Mouse (Mus musculus) embryonic fibroblast, embryonic 13.5 days (primary cell): ENCODE results near the gene Vwa8. TPM values are rescaled to one million over a fixed set of nuclear protein-coding genes. Genes with fewer than 3 reads are reported as not detected.

Source experiments
- H3K27ac ChIP-seq: 2 replicates; pipeline ENCODE4 v1.5.1; 2012; ENCODE audit warnings: low read length, control low read depth, inconsistent platforms; ENCODE audit not compliant: insufficient read depth
- H3K4me1 ChIP-seq: 2 replicates; pipeline ENCODE4 v1.6.1; 2011; ENCODE audit warnings: low read length; ENCODE audit not compliant: control insufficient read depth, insufficient read depth
- H3K4me3 ChIP-seq: 2 replicates; pipeline ENCODE4 v1.5.1; 2011; ENCODE audit warnings: mild to moderate bottlenecking, control low read depth, low read length; ENCODE audit not compliant: insufficient read depth
- CTCF ChIP-seq: IDR thresholded peaks from 2 replicates; pipeline ENCODE4 v1.5.1; 2011; ENCODE audit warnings: mild to moderate bottlenecking, control low read depth, low read length, moderate library complexity, borderline replicate concordance; ENCODE audit not compliant: insufficient read depth
- POLR2A ChIP-seq: IDR thresholded peaks from 2 replicates; pipeline ENCODE4 v1.6.1; 2011; ENCODE audit warnings: low read depth, mild to moderate bottlenecking, control low read depth, low read length, moderate library complexity
- polyA plus RNA-seq: library from polyadenylated mRNA; stranded (reverse); fragments of >200 nt; gene quantifications from 2 replicates; pipeline ENCODE4 v1.2.4, GENCODE M21; 2011; ENCODE audit warnings: low read depth; ENCODE audit not compliant: missing spikeins, insufficient read length

Gene Vwa8
- polyA plus RNA-seq, 1 experiment: 20.1 TPM

DNA sequence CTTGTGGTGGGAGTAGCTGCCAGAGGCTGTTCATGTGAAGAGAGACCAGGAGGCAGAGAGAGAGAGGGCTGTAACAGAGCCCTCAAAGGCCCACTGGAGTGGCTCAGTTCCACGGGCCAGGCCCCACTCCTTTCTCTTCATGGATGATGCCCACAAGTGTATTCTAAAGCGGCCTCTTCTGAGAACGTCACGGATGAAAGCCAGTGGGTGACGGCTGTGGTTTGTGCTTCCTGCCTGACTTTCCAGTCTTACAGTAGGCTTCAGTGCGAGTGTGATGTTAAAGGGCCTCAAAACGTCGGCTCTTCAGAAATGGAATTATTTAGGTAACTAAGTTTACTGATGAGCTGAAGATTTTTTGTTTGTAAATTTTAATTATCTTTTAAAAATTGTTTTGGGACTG lies 65.3 kb downstream of the Vwa8 start:
- no peaks in the 10 kb centered on the region for H3K4me1 ChIP-seq
- TF ChIP-seq POLR2A: no peak
- TF ChIP-seq CTCF: no peak
- no peak overlapping the region for H3K4me3 ChIP-seq
- H3K27ac ChIP-seq: no peak overlapping the region

DNA sequence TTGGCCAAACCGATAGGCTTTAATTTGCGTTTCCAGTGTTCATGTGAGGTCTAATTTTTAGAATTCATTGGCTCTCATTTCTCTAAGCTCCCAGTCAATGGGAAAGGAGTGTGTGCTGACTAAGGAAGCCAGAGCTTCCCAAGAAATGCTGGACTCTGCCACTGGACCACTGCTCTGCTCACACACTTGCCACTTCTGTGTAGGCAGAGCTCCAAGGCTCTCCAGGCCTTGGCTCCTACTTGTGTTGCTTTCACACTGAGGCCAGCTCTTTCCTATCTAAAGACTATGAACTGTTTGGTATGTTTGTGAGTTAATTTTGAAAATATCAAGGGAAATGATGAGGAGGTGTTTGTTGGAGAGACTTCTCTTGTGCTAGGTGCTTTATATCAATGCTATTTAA lies 67.8 kb downstream of the Vwa8 start:
- no peak overlapping the region for H3K4me3 ChIP-seq
- no peaks in the 10 kb centered on the region for H3K4me1 ChIP-seq
- no peak for TF ChIP-seq CTCF
- no peak for TF ChIP-seq POLR2A
- H3K27ac ChIP-seq: no peak overlapping the region

DNA sequence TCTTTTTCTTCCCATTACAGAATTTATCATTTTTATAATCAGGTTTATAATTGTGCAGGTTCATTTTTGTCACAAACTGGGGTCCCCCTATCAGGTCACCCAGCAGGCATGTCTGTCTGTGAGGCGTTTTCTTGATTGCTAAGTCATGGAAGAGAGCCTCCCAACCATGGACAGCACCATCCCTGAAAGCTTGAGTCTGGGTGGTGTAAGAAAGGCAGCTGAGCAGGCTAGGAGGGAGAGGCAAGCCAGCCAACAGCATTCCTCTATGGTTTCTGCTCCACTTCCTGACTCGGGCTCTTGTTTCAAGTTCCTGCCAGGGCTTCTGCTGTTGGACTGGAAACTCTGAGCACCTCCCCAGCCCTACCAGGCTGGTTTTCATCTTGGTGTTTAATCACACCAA lies 72.4 kb downstream of the Vwa8 start:
- H3K27ac ChIP-seq: no peak overlapping the region
- TF ChIP-seq POLR2A (no peak), CTCF (no peak)
- H3K4me1 ChIP-seq: no peaks in the 10 kb centered on the region
- H3K4me3 ChIP-seq: no peak overlapping the region

DNA sequence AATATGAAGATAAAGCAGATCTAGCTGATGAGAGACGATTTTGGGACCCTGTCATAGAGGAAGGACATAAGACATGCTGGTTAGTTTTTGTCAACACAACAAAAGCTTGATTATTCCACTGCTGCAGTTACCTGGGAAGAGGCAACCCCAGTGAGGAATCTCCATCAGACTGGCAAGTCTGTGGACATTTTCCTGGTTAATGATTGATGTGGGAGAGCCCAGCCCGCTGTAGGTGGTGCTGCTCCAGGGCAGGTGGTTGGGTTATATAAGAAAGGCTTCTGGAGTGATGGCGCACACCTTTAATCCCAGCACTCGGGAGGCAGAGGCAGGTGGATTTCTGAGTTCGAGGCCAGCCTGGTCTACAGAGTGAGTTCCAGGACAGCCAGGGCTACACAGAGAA lies 74.8 kb downstream of the Vwa8 start:
- TF ChIP-seq POLR2A (no peak), CTCF (no peak)
- Histone ChIP-seq H3K27ac (no peak overlapping the region), H3K4me1 (no peaks in the 10 kb centered on the region), H3K4me3 (no peak overlapping the region)

DNA sequence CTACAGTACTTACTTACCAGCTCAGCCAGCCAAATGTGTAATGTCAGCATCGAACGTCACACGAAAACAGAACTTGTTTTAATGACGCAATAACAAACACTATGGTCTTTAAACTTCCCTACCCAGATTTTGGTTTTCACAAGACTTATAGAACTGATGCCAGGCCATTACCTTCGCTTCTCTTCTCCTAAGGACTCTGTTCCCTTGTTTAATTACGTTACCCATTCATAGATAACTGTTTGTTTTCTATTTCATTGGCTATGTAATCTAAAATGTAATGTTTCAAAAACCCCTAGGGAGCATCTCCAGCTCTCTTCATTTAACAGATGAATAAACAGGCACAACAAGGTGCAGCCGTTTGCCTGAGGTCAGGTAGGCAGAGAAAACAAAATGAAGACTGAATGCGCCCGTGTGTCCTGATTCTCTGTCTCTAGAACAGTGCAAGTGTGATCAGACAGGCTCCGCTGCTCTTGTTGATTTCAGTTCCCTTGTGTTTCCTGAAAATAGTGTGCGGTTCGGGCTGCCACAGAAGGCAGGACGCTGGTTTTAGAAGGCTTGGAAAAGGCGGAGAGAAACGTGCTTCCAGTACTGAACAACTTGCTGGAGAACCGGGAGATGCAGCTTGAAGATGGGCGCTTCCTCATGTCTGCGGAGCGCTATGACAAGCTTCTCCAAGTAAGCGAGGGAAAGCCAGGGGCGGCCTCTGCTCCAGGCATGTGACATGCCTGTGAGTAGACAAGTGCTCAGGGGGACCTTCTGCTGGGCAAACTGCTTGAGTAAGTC lies 76.1 kb downstream of the Vwa8 start:
- TF ChIP-seq POLR2A (no peak), CTCF (no peak)
- Histone ChIP-seq H3K4me1 (no peaks in the 10 kb centered on the region), H3K4me3 (no peak overlapping the region), H3K27ac (no peak overlapping the region)

DNA sequence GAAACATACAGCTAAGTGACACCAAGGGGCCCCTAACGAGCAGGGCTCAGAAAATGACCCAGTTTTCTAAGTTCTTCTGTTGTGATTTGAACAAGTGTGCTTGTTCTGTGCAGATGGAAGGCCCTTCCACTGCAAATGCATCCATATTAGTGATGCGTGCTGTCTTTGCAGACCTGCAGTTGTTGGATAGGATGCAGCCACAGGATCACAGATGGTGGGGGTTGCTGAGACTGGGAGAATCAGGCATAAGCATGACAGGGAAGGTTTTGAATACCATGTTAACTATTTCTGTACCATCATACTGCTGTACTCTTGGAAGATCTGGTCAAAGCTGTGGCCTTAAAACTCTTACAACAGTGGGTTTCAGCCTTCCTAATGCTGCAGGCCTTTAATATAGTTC lies 83.2 kb downstream of the Vwa8 start:
- TF ChIP-seq POLR2A (no peak), CTCF (no peak)
- no peak overlapping the region for H3K27ac ChIP-seq
- H3K4me1 ChIP-seq: peaks cover 11% of the 10 kb centered on the region
- no peak overlapping the region for H3K4me3 ChIP-seq

DNA sequence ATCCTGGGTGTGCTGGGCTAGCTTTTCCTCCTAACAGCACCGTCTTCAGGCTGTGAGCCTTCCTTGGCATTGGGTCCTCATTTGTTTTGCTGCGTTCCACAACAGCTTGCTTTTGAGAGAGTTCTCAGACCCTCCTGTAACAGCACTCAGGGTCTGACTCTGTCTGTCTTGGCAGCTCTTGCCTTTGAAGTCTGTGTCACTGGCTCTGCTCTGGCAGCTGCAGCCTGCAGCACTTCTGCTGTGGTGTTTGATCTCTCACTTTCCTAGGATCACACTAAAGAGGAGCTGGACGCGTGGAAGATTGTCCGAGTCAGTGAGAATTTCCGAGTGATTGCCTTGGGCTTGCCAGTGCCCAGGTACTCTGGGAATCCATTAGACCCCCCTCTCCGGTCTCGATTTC lies 84.5 kb downstream of the Vwa8 start:
- TF ChIP-seq POLR2A (no peak), CTCF (no peak)
- no peak overlapping the region for H3K27ac ChIP-seq
- H3K4me3 ChIP-seq: no peak overlapping the region
- peaks cover 11% of the 10 kb centered on the region for H3K4me1 ChIP-seq

DNA sequence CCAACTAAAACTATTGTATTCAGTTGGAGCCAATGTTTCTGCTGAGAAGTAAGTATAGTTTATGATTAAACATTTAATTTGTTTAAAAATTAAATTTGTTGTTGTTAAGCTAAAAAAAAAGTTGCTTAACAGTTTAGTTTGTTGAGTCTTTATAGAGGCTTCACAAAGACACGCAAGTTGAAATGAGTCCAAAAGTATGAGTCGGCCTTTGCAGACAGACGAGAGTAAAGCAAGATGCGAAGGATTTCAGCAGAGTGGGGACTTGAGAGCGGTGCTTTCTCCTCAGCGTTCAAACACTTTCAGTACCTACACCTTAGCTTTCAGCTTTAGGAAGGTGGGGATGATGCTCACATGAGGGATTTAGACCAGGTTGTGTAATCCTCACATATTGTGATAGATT lies 85.7 kb downstream of the Vwa8 start:
- TF ChIP-seq CTCF (no peak), POLR2A (no peak)
- H3K27ac ChIP-seq: peak overlapping the region; percentile 63; the same call in 1 of the 2 replicates
- H3K4me3 ChIP-seq: no peak overlapping the region

DNA sequence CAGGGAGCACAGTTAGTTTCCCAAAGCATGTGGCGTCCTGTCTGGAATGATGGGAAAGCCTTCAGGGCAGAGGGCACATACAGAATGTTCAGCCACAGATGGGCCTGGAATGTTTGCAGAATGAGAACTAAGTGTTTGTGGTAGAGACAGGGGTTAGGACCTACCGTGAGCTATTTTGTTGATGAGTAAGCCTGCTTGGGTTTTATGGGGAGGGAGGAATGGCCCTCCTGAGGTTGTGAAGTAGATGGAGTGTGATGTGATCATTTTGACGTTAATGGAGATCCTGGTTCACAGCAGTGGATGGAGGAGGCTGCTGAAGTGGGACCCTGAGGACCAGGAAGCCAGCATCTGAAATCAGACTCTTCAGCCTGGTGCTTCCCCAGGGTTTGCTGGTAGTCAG lies 86.9 kb downstream of the Vwa8 start:
- no peak for TF ChIP-seq CTCF
- H3K4me3 ChIP-seq: no peak overlapping the region

More for the DNA sequence above, 85.7 kb downstream of the Vwa8 start:
- H3K4me1 ChIP-seq: peaks cover 11% of the 10 kb centered on the region

DNA sequence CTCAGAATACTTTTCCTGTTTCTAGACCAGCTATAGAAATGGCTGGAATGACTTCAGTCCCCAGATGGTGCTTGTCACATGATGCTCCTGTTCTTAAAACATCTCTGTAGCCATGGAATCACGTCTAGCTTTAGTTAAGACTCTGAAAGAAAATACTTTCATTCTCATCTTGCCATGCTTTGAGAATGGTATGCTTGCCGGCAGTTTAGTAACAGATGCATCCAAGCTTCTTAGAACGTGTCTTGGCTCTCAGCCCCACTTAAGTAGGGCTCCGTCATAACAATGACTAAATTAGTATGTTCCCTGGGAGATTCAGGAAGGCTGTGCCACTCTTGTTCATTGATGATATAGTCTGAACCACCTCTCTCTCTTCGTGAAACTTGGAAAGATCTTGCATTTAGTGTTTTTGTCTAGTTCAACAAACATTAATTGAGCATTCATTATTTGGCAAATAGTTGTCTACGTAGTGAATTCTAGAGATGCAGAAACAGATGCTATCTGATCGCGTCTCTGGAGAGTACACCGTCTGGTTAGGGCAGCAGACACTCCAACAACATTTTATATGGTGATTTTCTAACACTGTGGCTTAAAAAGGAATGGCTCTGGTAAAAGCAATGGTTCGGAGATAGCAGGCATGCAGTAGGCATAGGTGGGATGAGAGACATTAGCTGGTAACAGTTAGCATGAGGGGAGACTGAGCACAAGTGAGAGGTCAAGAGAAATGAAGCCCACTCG lies 93.1 kb downstream of the Vwa8 start:
- H3K4me3 ChIP-seq: no peak overlapping the region
- no peak overlapping the region for H3K27ac ChIP-seq
- H3K4me1 ChIP-seq: no peaks in the 10 kb centered on the region
- no peak for TF ChIP-seq POLR2A
- no peak for TF ChIP-seq CTCF

More for the DNA sequence above, 86.9 kb downstream of the Vwa8 start:
- Histone ChIP-seq H3K4me1 (peaks cover 11% of the 10 kb centered on the region), H3K27ac (peak overlapping the region; percentile 83; the same call in 1 of the 2 replicates)

DNA sequence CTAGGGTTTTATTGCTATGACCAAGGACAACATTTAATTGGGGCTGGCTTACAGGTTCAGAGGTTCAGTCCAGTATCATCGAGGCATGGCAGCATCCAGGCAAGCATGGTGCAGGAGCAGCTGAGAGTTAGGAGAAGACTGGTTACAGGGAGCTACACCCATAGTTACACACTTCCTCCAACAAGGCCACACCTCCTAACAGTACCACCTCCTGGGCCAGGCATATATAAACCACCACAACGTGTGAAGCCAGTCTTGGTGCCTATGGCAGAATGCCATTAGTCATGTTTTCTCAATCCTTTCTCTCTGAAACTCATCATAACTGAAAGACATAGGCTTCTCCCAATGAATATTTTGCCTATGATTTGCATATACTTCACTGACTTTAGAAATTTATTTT lies 106.9 kb downstream of the Vwa8 start:
- H3K4me3 ChIP-seq: no peak overlapping the region
- H3K27ac ChIP-seq: no peak overlapping the region
- no peak for TF ChIP-seq CTCF
- TF ChIP-seq POLR2A: no peak
- H3K4me1 ChIP-seq: no peaks in the 10 kb centered on the region
